Mouse (Mus musculus) embryonic facial prominence, embryonic 15.5 days (tissue): ENCODE data around the gene Ngrn. TPM values are rescaled to one million over a fixed set of nuclear protein-coding genes. Genes with fewer than 3 reads are reported as not detected.

ENCODE experiments used
- ATAC-seq: fragments of 200-750 bp; cut with Nextera tagmentation; 2 replicates; pipeline ENCODE4 v1.8.0; 2017; ENCODE audit warnings: low read depth, moderate TSS enrichment; ENCODE audit not compliant: insufficient number of reproducible peaks, low FRiP score, low TSS enrichment
- H3K27ac ChIP-seq: fragments of 300-500 bp; sonication (generic); replicated peaks from 2 replicates; pipeline ENCODE4 v1.5.1; 2015; ENCODE audit warnings: mild to moderate bottlenecking, inconsistent platforms
- H3K27me3 ChIP-seq: fragments of 300-500 bp; sonication (generic); 2 replicates; pipeline ENCODE4 v1.6.1; 2015; ENCODE audit warnings: inconsistent platforms
- H3K36me3 ChIP-seq: fragments of 300-500 bp; sonication (generic); 2 replicates; pipeline ENCODE4 v1.6.1; 2015; ENCODE audit warnings: mild to moderate bottlenecking, inconsistent platforms
- H3K4me1 ChIP-seq: fragments of 300-500 bp; sonication (generic); 2 replicates; pipeline ENCODE4 v1.6.1; 2015; ENCODE audit warnings: inconsistent platforms
- H3K4me2 ChIP-seq: fragments of 300-500 bp; sonication (generic); replicated peaks from 2 replicates; pipeline ENCODE4 v1.6.1; 2015; ENCODE audit warnings: mild to moderate bottlenecking, inconsistent platforms
- H3K4me3 ChIP-seq: fragments of 300-500 bp; sonication (generic); replicated peaks from 2 replicates; pipeline ENCODE4 v1.5.1; 2015; ENCODE audit warnings: mild to moderate bottlenecking, inconsistent platforms
- H3K9ac ChIP-seq: fragments of 300-500 bp; sonication (generic); 2 replicates; pipeline ENCODE4 v1.6.1; 2015; ENCODE audit warnings: inconsistent platforms
- H3K9me3 ChIP-seq: fragments of 300-500 bp; sonication (generic); replicated peaks from 2 replicates; pipeline ENCODE4 v1.6.1; 2016; ENCODE audit warnings: inconsistent platforms
- WGBS: fragments of 180-500 bp; shearing (Covaris S2); methylation state at CpG from one replicate; pipeline ENCODE4 v1.1.7; 2015; 5-methylcytosine and 5-hydroxymethylcytosine counted together
- polyA plus RNA-seq: library from polyadenylated mRNA; unstranded; fragments of >200 nt; fragmentation: Nextera tagmentation; extraction: Ambion mirVana; gene quantifications from 2 replicates; pipeline ENCODE4 v1.2.1, GENCODE M21; 2015

The Ngrn gene
- polyA plus RNA-seq, 1 experiment from 2014 or later: 54.9 TPM

- Histone ChIP-seq H3K4me1 (no peaks in the 10 kb centered on the region), H3K9me3 (no peaks in the 10 kb centered on the region), H3K9ac (no peak overlapping the region), H3K4me2 (no peak overlapping the region), H3K4me3 (no peak overlapping the region), H3K27ac (no peak overlapping the region), H3K36me3 (peaks cover 88% of the 10 kb centered on the region), H3K27me3 (no peaks in the 10 kb centered on the region)
- 77% methylated on average over 7 of the region's 7 CpGs for WGBS
- no peak for ATAC-seq
Measured at GRCm38 (mm10) chr7:80310771-80311170, 49.8 kb downstream of the Ngrn start.

Other genes with a start within 250 kb of the Ngrn start
- 22.0 and 22.9 TPM in 2 replicates for gene Zfp710, start 236.4 kb upstream of the Ngrn start, polyA plus RNA-seq
- gene Idh2, start 145.8 kb upstream of the Ngrn start, polyA plus RNA-seq: 546 and 574 TPM in 2 replicates
- gene Sema4b, start 74.4 kb upstream of the Ngrn start, polyA plus RNA-seq: 23.0 and 25.2 TPM in 2 replicates
- 96.8 and 108 TPM in 2 replicates for gene Cib1, start 28.4 kb upstream of the Ngrn start, polyA plus RNA-seq
- gene Gdpgp1, start 28.4 kb upstream of the Ngrn start, polyA plus RNA-seq: 4.1 TPM in 2 replicates
- gene Ttll13, start 14.8 kb upstream of the Ngrn start, polyA plus RNA-seq: 1.3 and 1.6 TPM in 2 replicates
- 12.3 and 17.1 TPM in 2 replicates for gene Vps33b, start 8.4 kb downstream of the Ngrn start, polyA plus RNA-seq
- 109 TPM in 2 replicates for gene Prc1, start 33.2 kb downstream of the Ngrn start, polyA plus RNA-seq
- gene Rccd1, start 63.2 kb downstream of the Ngrn start, polyA plus RNA-seq: 10.4 and 10.8 TPM in 2 replicates
- gene Unc45a, start 79.8 kb downstream of the Ngrn start, polyA plus RNA-seq: 55.6 and 57.7 TPM in 2 replicates
- 22.9 and 25.4 TPM in 2 replicates for gene Hddc3, start 81.9 kb downstream of the Ngrn start, polyA plus RNA-seq
- 24.8 and 25.2 TPM in 2 replicates for gene Man2a2, start 110.2 kb downstream of the Ngrn start, polyA plus RNA-seq
- 16.4 and 16.7 TPM in 2 replicates for gene Fes, start 126.7 kb downstream of the Ngrn start, polyA plus RNA-seq
- 16.0 and 16.7 TPM in 2 replicates for gene Furin, start 144.2 kb downstream of the Ngrn start, polyA plus RNA-seq